Mouse (Mus musculus) E14TG2a.4 (cell line): Measurements from ENCODE around the gene Pfkfb4.

Experiments used
- H3K27me3 ChIP-seq: 2 replicates; pipeline ENCODE4 v1.6.1; 2014; ENCODE audit warnings: low read length, control low read depth; ENCODE audit not compliant: insufficient read depth
- H3K36me3 ChIP-seq: 2 replicates; pipeline ENCODE4 v1.6.1; 2014; ENCODE audit warnings: low read length, control low read depth; ENCODE audit not compliant: insufficient read depth
- H3K4me1 ChIP-seq: replicated peaks from 2 replicates; pipeline ENCODE4 v1.6.1; 2014; ENCODE audit warnings: low read depth, low read length, control low read depth
- H3K4me3 ChIP-seq: replicated peaks from 2 replicates; pipeline ENCODE4 v1.5.1; 2014; ENCODE audit warnings: mild to moderate bottlenecking, low read length
- H3K9me3 ChIP-seq: 2 replicates; pipeline ENCODE4 v1.6.1; 2014; ENCODE audit warnings: low read length, control low read depth
- CTCF ChIP-seq: conservative IDR thresholded peaks from 2 replicates; pipeline ENCODE4 v1.5.1; 2014; ENCODE audit warnings: low read length
- NANOG ChIP-seq: IDR thresholded peaks from 2 replicates; pipeline ENCODE4 v1.6.1; 2014; ENCODE audit warnings: borderline replicate concordance, low read length, mixed read lengths
- POU5F1 ChIP-seq: IDR thresholded peaks from 2 replicates; pipeline ENCODE4 v1.6.1; 2014; ENCODE audit warnings: low read length, borderline replicate concordance

Gene Pfkfb4

GRCm38 (mm10) chr9:109021428-109021827 lies 29.9 kb downstream of the Pfkfb4 start:
- Histone ChIP-seq H3K36me3 (no peaks in the 10 kb centered on the region), H3K27me3 (no peaks in the 10 kb centered on the region), H3K9me3 (no peaks in the 10 kb centered on the region), H3K4me1 (peaks cover 13% of the 10 kb centered on the region), H3K4me3 (no peak overlapping the region)
- no peak for TF ChIP-seq POU5F1
- TF ChIP-seq CTCF: no peak
- TF ChIP-seq NANOG: no peak

- Histone ChIP-seq H3K36me3 (no peaks in the 10 kb centered on the region), H3K4me3 (no peak overlapping the region), H3K9me3 (no peaks in the 10 kb centered on the region), H3K27me3 (no peaks in the 10 kb centered on the region), H3K4me1 (peaks cover 13% of the 10 kb centered on the region)
- TF ChIP-seq NANOG (no peak), CTCF (no peak), POU5F1 (no peak)
Measured at GRCm38 (mm10) chr9:109022866-109023685, 31.5 kb downstream of the Pfkfb4 start.

GRCm38 (mm10) chr9:109027521-109027920 lies 35.9 kb downstream of the Pfkfb4 start:
- Histone ChIP-seq H3K9me3 (no peaks in the 10 kb centered on the region), H3K4me3 (no peak overlapping the region), H3K4me1 (peaks cover 39% of the 10 kb centered on the region), H3K27me3 (no peaks in the 10 kb centered on the region), H3K36me3 (peaks cover 6% of the 10 kb centered on the region; the same call in 1 of the 2 replicates)
- no peak for TF ChIP-seq NANOG
- no peak for TF ChIP-seq POU5F1
- no peak for TF ChIP-seq CTCF

GRCm38 (mm10) chr9:109028421-109028820 lies 36.8 kb downstream of the Pfkfb4 start:
- TF ChIP-seq CTCF (no peak), NANOG (no peak), POU5F1 (no peak)
- H3K4me1 ChIP-seq: peaks cover 48% of the 10 kb centered on the region
- H3K36me3 ChIP-seq: peaks cover 6% of the 10 kb centered on the region; the same call in 1 of the 2 replicates
- no peaks in the 10 kb centered on the region for H3K27me3 ChIP-seq
- no peak overlapping the region for H3K4me3 ChIP-seq
- H3K9me3 ChIP-seq: no peaks in the 10 kb centered on the region

GRCm38 (mm10) chr9:109028919-109029318 lies 37.3 kb downstream of the Pfkfb4 start:
- peaks cover 50% of the 10 kb centered on the region for H3K4me1 ChIP-seq
- H3K36me3 ChIP-seq: peaks cover 6% of the 10 kb centered on the region; the same call in 1 of the 2 replicates
- TF ChIP-seq CTCF: no peak
- no peaks in the 10 kb centered on the region for H3K9me3 ChIP-seq
- H3K27me3 ChIP-seq: no peaks in the 10 kb centered on the region
- H3K4me3 ChIP-seq: no peak overlapping the region

- no peaks in the 10 kb centered on the region for H3K27me3 ChIP-seq
- peaks cover 43% of the 10 kb centered on the region for H3K4me1 ChIP-seq
- H3K9me3 ChIP-seq: no peaks in the 10 kb centered on the region
- TF ChIP-seq POU5F1 (no peak), NANOG (no peak), CTCF (no peak)
- H3K36me3 ChIP-seq: peaks cover 6% of the 10 kb centered on the region; the same call in 1 of the 2 replicates
- no peak overlapping the region for H3K4me3 ChIP-seq
Measured at GRCm38 (mm10) chr9:109030312-109030711, 38.7 kb downstream of the Pfkfb4 start.

GRCm38 (mm10) chr9:109031001-109031400 lies 39.4 kb downstream of the Pfkfb4 start:
- H3K27me3 ChIP-seq: no peaks in the 10 kb centered on the region
- TF ChIP-seq NANOG (no peak), CTCF (no peak), POU5F1 (no peak)
- no peak overlapping the region for H3K4me3 ChIP-seq
- peaks cover 37% of the 10 kb centered on the region for H3K4me1 ChIP-seq
- H3K36me3 ChIP-seq: peaks cover 6% of the 10 kb centered on the region; the same call in 1 of the 2 replicates
- H3K9me3 ChIP-seq: no peaks in the 10 kb centered on the region

- H3K4me1 ChIP-seq: peaks cover 37% of the 10 kb centered on the region
- H3K4me3 ChIP-seq: no peak overlapping the region
- H3K27me3 ChIP-seq: no peaks in the 10 kb centered on the region
- no peaks in the 10 kb centered on the region for H3K9me3 ChIP-seq
- TF ChIP-seq CTCF (no peak), NANOG (no peak), POU5F1 (no peak)
- peaks cover 6% of the 10 kb centered on the region; the same call in 1 of the 2 replicates for H3K36me3 ChIP-seq
Measured at GRCm38 (mm10) chr9:109031686-109032085, 40.1 kb downstream of the Pfkfb4 start.

GRCm38 (mm10) chr9:109032435-109032834 lies 40.9 kb downstream of the Pfkfb4 start:
- Histone ChIP-seq H3K4me3 (no peak overlapping the region), H3K9me3 (no peaks in the 10 kb centered on the region), H3K4me1 (peaks cover 37% of the 10 kb centered on the region), H3K36me3 (peaks cover 6% of the 10 kb centered on the region; the same call in 1 of the 2 replicates), H3K27me3 (no peaks in the 10 kb centered on the region)
- no peak for TF ChIP-seq NANOG
- no peak for TF ChIP-seq POU5F1
- no peak for TF ChIP-seq CTCF
